Mouse (Mus musculus) yolk sac, embryonic 10.5 days (tissue): Measurements from ENCODE around the gene Cd72.
A peak's percentile ranks its signal among the peaks of the same experiment; 100 is the strongest.

Experiments used
- DNase-seq: peaks from one replicate; pipeline ENCODE4 v3.0.0-alpha.2; 2017; ENCODE audit warnings: low spot score

Gene Cd72

DNA sequence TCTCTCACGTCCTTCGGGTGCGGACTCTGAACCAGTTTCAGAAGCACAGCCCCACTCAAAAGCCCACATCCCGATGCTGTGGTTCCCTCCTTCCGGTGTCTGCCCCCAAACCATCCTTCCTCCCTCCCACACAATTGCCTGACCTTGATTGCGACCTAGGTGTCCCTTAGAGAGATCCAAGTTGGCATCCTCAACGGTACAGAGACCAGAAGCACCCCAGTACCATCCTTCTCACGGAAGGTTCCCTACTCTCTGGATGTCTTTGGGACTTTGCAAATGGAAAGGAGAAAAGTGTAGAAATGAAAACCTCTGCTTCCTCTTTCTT lies 24.1 kb upstream of the Cd72 start:
- DNase-seq = no peak

DNA sequence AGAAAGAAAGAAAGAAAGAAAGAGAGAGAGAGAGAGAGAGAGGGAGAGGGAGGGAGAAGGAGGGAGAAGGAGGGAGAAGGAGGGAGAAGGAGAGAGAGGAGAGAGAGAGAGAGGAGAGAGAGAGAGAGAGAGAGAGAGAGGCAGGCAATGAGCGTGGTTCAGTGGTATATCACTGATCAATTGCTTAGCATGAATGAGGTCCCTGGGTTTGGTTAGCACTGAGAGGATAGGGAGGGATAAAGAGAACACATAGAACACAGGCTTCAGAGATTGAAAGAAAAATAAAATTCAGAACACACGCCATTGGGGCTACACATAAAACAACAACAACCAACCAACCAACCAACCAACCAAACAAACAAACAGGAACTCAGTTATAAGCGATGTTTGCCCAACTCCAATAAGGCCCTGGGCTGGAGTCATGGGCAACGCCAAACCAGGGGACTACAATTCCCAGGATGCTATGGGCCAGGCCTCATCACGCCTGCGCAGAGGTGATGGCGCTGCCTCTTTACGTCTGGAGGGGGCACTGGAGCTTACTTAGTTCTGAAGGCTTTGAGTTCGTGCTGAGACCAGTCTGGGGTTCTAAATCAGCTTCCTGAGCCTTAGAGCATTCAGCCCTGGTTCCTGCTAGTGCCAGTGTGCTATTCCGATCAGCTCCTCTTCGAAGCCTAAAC lies 23.6 kb upstream of the Cd72 start:
- DNase-seq = peak; percentile 80

DNA sequence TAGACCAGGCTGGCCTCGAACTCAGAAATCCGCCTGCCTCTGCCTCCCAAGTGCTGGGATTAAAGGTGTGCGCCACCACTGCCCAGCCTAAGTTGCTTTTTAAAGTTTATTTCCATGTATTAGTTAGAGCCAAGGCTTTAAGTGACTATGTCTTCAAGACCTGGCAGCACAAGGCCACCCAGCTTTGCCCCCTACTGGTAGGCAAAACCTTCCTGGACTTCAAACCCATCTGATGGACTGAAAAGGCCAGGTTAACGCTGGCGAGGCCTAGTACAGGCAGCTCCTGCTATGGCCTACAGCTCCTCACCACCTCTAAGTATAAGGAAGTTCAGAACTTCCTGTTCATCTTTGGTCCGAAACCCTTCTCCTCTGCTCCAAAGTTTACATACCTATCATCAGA lies 22.2 kb upstream of the Cd72 start:
- DNase-seq = no peak

DNA sequence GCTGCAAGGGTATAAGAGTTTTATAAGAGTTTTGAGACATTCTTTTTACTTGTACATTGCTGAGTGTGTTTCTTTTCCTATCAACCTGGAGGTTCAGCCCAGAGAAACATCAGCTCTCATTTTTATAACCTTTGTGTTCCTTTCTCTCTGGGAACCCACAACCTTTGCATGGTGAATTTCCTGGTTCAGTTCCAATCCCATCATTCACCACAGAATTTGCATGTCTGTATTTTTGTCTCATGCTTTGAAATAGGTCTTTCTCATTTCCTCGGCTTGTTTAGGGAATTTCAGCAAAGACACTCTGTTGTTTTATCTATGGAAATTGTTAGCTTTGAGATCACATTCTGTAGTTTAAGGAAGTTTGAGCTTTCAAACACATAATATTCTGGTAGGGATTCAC lies 19.2 kb upstream of the Cd72 start:
- DNase-seq = no peak

DNA sequence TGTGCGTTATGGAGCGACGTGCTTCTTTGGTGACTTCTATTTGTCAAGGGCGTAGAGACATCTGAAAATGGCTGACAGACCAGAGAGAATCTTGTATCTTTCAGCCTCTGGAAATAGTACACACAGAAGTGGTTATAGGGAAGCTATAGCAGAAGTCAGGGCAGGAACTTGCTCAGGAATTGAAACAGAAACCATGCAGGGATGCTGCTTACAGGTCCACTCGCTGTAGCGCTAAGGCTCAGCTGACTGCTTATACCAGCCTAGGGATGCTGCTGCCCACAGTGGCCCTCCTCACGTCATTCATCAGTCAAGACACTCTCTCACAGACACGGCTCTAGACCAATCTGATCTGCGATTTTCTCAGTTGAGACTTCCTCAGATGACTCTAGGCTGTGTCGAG lies 15.9 kb upstream of the Cd72 start:
- DNase-seq = no peak

DNA sequence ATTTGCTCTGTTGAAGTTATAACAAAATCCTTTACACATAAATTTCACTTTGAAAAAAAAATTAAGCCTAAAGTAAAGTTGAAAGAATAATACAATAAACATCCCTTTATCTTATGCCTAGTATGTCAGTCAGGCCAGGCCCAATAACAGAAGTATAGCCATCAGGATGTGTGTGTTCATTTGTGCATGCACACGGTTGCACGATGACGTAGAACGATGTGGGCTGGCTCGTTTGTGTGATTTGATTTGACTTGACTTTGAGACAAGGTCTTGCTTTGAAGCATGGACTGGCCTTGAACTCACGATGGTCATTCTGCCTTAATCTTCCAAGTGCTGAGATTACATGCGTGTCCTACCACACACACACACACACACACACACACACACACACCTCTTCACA lies 12.4 kb upstream of the Cd72 start:
- no peak for DNase-seq

DNA sequence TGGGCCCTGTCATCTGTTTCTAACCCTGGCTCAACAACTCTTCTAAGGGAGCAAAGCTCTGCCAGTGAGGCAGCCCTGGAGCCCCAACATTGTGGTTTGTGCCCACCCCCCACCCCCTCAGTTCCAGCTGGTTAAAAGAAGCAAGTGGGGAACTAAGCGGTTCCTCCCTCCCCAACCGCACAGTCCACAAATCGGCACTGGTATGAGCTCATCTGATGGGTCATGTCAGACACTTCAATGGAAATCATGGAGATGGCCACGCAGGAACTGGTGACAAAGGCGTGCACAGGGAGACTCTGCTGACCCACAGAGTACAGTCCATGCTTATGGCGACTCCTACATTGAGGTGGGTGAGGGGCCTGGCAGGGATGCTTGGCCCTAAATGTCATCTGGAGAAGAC lies 11.5 kb upstream of the Cd72 start:
- DNase-seq = no peak

DNA sequence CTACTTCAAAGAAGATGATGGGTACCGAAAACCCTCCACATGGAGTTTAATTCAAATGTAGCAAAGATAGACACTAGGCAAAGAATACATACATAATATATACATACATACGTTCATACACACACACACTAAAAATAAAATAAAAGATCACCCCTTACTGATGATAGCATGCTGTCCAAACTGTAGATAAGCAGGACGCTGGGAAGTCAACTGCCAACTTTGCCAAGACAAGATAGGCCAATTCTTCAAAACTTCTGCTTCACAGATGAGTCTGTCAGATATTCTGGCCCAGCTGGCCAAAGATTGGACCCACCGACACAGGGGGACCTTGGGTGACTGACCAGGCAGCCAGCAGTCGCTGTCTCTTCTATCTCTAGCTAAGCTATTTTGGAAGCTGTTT lies 8.7 kb upstream of the Cd72 start:
- no peak for DNase-seq

DNA sequence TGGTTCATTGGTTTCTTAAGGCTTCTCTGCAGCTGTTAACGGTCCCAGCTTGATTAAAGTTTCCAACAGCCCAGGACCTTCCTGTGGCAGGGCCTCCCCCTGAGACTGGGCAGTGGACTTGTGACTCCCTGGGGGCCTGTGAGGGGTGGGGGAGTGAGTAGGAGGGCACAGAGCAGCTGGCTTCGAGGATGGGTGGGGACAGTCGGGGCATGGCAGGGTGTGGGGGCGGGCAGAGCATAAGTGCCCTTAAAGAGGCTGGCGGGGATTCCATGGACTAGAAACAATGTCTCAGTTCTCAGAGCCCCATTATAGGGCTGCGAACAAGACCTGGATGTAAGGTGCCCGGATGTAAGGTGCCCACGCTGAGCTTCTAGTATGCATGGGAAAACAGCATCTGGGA lies 2.7 kb upstream of the Cd72 start:
- no peak for DNase-seq

DNA sequence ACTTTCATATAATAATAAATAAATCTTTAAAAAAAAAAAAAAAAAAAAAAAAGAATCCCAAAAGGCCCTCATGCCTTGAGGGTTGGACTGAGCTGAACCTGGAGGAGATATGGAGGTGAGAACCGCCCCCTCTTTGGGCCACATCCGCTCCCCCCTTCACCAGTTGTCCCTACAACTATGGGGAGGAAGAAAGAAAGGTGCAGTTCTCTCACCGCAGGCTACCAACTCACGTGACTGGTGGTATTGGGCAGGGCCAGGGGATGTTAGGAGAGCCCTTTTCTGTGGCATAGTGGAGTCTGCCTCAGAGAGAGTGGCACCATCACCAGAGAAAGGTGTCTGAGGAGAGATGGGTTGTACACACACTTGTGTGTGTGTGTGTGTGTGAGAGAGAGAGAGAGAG lies 2.0 kb upstream of the Cd72 start:
- DNase-seq = no peak

DNA sequence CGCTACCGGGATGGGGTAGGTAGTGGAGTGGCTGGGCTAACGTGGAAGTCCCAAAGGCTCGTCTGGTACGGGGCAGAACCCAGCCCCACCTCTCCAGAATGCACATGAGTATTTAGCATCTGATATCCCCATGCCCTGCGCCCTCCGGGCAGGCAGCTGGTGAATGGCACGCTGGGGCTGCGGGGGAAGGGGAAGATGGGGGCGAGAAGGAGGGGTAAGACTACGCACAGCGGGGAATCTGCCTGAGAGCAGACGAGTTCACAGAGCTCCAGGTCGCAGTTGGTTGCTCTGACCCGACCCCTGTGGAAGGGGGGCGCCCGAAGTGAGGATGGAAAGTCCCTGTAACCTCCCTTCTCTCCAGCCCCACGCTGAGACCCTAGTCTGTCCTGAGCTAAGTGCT lies 1.0 kb downstream of the Cd72 start:
- no peak for DNase-seq

DNA sequence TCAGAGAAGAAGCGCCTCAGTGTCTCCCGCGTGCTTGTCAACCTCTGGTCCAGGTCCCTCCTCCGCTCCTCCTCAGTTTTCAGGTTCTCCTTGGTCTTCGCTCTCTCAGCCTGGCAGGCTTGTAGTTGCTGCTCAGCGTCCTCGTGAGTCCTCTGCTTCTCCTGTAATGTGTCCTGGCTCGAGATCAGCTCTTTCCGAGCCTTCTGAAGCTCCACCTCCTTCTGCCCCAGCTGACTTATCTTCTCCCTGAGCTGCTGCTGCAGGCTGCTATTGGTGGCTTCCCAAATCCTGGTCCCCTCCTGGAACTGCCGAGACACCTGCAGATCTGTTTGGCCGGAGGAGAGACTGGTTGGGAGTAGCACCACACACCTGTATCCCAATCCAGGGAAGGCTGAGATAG lies 2.1 kb downstream of the Cd72 start:
- no peak for DNase-seq

DNA sequence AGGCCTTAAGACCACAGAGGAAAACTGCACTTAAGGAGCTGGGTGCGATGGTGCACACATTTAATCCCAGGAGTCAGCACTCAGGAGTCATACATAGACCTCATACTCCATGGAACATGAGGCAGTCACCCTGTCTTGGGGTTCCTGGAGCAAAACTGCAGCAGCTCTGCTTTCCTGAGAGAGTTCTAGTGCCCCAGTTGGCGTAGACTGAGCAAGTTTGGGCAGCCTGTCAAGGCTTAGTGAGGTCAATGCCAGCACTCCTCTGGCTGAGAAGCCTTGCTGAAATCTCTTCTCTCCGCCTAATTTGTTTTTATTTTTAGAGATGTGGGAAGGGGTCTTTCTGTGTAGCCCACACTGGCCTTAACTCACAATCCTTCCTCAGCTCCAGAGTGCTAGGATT lies 5.9 kb downstream of the Cd72 start:
- DNase-seq = no peak

DNA sequence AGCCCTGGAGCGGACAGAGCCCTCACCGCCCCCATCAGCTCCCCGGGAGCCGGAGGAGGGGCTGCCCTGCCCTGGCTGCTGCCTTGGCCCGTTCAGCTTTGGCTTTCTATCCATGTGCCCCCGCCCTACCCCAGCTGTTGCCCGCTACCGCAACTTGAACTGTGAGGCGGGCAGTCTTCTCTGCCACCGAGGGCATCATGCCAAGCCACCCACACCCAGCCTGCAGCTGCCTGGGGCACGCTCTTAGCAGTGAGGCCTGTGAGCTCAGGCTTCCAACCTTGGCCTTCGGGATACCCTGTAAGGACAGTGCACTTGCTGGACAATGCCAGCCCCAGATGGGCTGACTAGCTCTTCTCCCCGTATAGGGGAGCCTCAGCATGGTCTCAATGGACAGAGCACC lies 7.2 kb downstream of the Cd72 start:
- DNase-seq = no peak

DNA sequence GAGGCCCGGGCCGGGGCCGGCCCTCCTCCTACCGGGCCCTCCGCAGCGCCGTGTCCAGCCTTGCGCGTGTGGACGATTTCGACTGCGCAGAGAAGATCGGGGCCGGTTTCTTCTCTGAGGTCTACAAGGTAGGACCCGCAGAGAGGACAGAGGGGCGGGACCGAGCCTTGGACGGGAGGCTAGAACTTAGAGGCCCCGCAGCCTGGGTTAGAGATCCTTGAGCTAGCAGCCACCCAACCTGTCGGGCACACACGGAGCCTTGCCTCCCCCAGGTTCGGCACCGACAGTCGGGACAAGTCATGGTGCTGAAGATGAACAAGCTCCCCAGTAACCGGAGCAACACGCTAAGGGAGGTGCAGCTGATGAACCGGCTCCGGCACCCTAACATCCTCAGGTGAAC lies 10.9 kb downstream of the Cd72 start:
- DNase-seq = peak; percentile 28

DNA sequence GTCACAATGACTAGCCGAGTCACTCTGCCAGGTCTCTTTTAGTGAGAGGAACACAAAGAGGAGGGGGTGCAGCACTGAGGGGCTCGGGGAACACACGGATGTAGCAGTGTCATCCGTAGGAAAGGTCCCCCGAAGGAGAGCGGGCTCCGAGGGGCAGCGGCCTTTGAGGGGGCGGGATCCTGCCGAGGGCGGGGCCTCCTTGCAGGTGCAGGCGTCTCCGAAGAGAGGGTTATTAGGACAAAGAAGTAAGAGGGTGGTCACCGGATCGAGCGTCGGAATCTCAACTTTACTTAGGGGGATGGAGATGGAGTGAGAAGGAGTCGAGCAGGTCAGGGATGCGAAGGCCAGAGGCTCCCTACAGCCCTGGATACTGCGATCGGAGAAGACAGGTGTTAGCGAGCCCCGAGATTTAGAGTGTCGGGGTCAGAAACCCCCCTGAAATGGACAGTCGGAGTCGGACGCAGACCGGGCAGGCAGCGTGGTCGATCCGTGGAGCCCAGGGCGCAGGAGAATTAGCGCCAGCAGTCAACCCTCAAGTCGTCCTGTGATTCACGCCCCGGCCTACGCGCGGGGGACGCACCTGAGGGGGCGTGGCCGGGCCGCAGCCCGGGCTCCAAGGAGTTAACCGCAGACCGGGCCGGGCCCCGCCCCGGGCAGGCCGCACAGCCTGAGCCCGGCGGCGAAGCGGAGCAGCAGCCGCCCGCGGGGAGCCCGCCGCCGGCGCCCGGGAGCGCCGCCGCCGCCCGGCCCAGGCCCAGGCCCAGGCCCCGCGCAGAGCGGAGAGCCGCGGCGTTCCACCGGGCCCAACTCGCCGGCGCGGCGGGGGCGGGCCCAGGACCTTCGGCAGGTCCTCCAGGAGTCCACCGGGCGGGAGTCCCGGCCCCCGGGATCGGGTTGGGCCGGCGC lies 11.7 kb downstream of the Cd72 start:
- peak; percentile 79 for DNase-seq

DNA sequence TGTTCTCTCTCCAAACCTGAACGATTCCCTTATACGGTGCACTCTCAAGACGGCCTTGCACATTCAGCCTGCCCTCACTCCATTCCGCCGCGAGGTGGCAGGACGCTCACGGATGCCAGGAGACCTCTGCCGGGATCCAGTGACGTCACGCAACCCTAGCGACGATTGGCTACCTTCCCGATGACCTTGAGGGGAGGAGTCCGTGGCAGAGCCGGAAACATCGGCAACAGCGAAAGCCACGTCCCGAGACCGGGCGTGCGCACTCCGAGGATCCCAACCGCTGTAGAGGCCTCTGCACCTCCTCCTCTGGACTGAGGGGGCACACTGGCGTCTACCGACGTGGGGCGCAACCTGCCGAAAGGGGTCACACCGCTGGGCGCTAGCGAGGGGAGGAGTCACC lies 12.4 kb downstream of the Cd72 start:
- peak; percentile 98 for DNase-seq

DNA sequence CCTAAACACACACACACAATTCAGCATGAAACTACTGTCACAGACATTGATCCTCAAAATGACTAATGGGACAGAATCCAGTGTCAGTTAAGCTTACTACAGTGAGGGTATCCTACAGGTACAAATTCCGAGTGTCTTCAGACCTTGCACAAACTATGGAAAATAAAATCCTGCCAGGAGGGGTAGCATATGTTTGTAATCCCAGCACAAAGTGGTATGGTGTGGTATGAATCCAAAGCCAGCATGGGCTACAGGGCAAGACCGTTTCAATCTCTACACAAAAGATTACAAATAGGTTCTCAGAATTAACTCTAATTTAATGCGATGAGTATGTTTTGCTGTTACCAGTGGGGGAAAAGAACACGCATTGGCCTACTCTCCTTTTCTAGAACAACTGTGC lies 12.8 kb downstream of the Cd72 start, which contains the start of gene Tesk1:
Gene Tesk1 (plus strand): TSS at position 301 of the 400 bp plus-strand sequence.
- DNase-seq = no peak

DNA sequence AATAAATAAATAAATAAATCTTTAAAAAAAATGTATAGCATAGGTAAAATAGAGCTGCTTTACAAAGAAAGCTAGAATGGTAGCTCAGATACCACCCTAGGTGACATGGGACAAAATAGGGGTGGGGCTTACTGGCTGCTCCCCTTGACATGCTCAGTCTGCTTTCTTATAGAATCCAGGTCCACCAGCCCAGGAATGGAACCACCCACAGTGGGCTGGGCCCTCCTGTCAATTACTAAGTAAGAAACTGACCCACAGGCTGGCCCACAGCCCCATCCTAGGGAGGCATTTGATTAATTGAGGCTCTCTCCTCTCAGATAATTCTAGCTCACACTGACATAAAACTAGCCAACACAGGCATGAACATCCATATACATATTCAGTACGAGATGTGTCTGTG lies 21.6 kb downstream of the Cd72 start:
- DNase-seq = no peak

DNA sequence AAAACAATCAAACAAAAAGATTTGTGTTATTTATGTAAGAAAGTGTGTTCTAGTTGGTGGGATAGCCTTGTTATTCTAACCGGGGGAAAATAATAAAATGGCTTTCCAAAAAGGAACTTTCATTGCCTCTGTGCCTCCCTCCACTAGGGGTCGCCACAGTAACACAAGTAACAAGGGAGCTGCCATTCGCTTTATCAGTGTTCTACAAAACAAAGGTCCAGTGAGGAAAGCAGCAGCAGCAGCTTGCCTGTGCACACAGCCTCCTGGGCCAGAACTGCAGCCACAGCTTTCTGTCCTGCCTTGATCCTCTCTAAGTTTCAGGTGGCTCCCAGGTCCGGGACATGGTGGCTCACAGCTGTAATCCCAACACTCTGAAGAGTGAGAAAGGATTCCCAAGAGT lies 22.7 kb downstream of the Cd72 start:
- peak; percentile 66 for DNase-seq

DNA sequence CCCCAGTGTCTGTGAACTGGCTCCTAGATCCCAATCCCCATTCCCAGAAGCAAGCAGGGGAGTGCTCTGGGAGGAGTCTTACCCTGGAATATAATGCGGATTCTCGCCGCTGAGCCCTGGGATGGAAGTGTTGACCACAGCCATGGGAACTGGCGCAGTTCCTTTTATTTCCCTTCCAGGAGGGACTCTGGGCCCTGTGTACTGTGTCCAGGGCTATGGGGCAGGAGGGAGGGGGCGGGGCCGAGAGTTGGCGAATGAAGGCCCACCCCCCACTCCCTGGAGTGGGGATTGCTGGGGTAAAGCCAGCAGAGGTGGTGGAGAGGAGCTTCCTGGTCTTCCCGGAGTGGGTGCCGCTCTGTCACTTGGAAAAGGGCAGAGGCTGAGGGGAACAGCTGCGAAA lies 25.5 kb downstream of the Cd72 start, which contains the start of gene Fam166b:
Gene Fam166b (minus strand): TSS at position 189 of the 400 bp plus-strand sequence.
- no peak for DNase-seq

DNA sequence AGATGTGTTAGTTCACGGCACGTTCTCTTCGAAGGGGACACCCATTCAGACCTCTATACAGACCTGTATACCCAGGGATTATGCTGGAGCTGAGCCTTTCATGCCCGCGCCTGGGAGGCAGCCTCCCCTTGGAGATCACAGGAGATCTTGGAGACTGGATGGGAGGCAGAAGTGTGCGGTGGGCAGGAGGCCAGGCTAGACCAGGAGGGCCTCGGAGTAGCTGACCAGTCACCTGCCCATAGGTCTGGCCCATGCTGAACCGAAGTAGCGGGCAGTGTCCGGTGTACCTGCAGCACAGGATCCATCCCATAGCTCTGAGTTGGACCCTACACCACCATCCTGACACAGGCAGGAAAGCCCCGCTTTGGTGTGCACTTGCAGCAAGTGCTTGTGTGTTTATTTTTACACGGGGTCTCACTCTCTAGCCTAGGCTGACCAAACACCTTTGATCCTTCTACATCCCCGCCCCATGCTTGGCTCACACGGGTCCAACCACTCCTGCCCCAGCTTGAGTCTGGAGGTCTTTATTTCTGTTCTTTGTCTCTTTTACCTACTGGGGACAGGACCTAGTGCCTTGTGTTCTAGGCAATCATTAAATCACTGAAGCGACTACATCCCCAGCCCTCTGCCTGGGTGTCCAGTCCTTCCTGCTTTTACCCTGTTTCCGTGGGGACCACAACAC lies 26.1 kb downstream of the Cd72 start:
- DNase-seq = no peak
